Mouse (Mus musculus) liver, embryonic 13.5 days (tissue): ENCODE results near the gene Duoxa2. TPM values are rescaled to one million over a fixed set of nuclear protein-coding genes. Genes with fewer than 3 reads are reported as not detected.
"Not testable (repeated sequence)": the region's sequence is repeated elsewhere in the genome, so short reads cannot be mapped to it uniquely, and the experiment has no call there.

Experiments used
- ATAC-seq: fragments of 200-750 bp; cut with Nextera tagmentation; 2 replicates; pipeline ENCODE4 v1.8.0; 2017; ENCODE audit warnings: low read depth, mild to moderate bottlenecking, moderate number of reproducible peaks, moderate library complexity
- DNase-seq: peaks from one replicate; pipeline ENCODE4 v3.0.0; 2022
- H3K27ac ChIP-seq: fragments of 300-500 bp; sonication (generic); 2 replicates; pipeline ENCODE4 v1.5.1; 2015; ENCODE audit warnings: moderate library complexity, mild to moderate bottlenecking, inconsistent platforms
- H3K27me3 ChIP-seq: fragments of 300-500 bp; sonication (generic); 2 replicates; pipeline ENCODE4 v1.6.1; 2015; ENCODE audit warnings: mild to moderate bottlenecking, inconsistent platforms
- H3K36me3 ChIP-seq: fragments of 300-500 bp; sonication (generic); 2 replicates; pipeline ENCODE4 v1.6.1; 2015; ENCODE audit warnings: mild to moderate bottlenecking, inconsistent platforms
- H3K4me1 ChIP-seq: fragments of 300-500 bp; sonication (generic); replicated peaks from 2 replicates; pipeline ENCODE4 v1.6.1; 2015; ENCODE audit warnings: inconsistent platforms
- H3K4me2 ChIP-seq: fragments of 300-500 bp; sonication (generic); 2 replicates; pipeline ENCODE4 v1.6.1; 2015; ENCODE audit warnings: inconsistent platforms, mild to moderate bottlenecking, moderate library complexity
- H3K4me3 ChIP-seq: fragments of 300-500 bp; sonication (generic); replicated peaks from 2 replicates; pipeline ENCODE4 v1.5.1; 2015; ENCODE audit warnings: mild to moderate bottlenecking, inconsistent platforms
- H3K9ac ChIP-seq: fragments of 300-500 bp; sonication (generic); 2 replicates; pipeline ENCODE4 v1.6.1; 2015; ENCODE audit warnings: mild to moderate bottlenecking, inconsistent platforms
- H3K9me3 ChIP-seq: fragments of 300-500 bp; sonication (generic); replicated peaks from 2 replicates; pipeline ENCODE4 v1.6.1; 2016; ENCODE audit warnings: inconsistent platforms
- WGBS: fragments of 180-500 bp; shearing (Covaris S2); methylation state at CpG from one replicate; pipeline ENCODE4 v1.1.7; 2015; ENCODE audit not compliant: insufficient replicate concordance; 5-methylcytosine and 5-hydroxymethylcytosine counted together
- polyA plus RNA-seq: library from polyadenylated mRNA; unstranded; fragments of >200 nt; fragmentation: Nextera tagmentation; extraction: Ambion mirVana; gene quantifications from 2 replicates; pipeline ENCODE4 v1.2.1, GENCODE M21; 2015

Gene Duoxa2
- polyA plus RNA-seq, 1 experiment from 2014 or later: not detected

GRCm38 (mm10) chr2:122337291-122337690 is 38.6 kb downstream of the Duoxa2 start:
- Histone ChIP-seq H3K36me3 (no peaks in the 10 kb centered on the region), H3K27me3 (peaks cover 35% of the 10 kb centered on the region), H3K4me1 (no peaks in the 10 kb centered on the region), H3K9ac (no peak overlapping the region), H3K27ac (no peak overlapping the region), H3K9me3 (no peaks in the 10 kb centered on the region), H3K4me2 (no peak overlapping the region), H3K4me3 (no peak overlapping the region)
- ATAC-seq (0 out of 2 replicates have a peak, but pooled peaks have one; percentile 12), DNase-seq (no peak)
- 53% methylated on average over 21 of the region's 21 CpGs for WGBS

DNA sequence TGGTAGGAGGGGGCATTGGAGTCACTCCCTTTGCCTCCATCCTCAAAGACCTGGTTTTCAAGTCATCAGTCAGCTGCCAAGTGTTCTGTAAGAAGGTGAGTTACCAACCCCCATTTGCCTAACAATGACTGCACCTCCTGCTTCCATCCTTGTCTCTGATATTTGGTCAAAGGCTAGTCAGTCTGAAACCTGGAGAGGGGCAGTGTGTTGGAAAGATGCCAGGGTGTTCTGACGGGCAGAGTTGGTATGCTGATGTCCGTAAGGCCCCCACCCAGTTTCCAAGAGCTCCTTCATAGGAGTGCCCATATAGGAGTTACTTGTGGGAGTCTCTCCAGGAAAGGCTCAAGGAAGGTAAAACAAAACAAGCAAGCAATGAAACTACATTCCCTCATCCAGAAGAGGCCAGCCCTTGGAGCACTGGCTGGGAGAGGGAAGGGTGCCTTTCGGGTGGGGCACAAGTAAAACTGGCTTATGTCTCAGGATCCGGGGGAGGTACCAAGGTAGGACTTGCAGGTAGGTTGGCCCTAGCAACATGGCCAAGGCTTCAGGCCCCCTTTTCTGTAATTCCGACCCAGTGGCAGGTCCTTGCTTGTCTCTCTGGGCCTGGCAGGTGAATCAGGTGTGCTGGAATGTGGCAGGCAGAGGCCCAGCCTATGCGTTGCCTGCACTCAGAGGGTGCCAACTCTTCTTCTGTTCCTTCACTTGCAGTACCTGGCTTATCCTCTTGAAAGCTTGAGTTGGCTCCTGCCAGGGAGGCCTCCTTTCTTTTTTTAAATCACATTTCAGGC is 46.6 kb downstream of the Duoxa2 start:
- Histone ChIP-seq H3K4me1 (peaks cover 25% of the 10 kb centered on the region), H3K27me3 (0 out of 2 replicates have a peak, but pooled peaks cover 15% of the 10 kb centered on the region), H3K4me2 (no peak overlapping the region), H3K9me3 (no peaks in the 10 kb centered on the region), H3K4me3 (no peak overlapping the region), H3K27ac (no peak overlapping the region), H3K36me3 (no peaks in the 10 kb centered on the region), H3K9ac (no peak overlapping the region)
- ATAC-seq (no peak), DNase-seq (no peak)
- WGBS: 67% methylated on average over 6 of the region's 6 CpGs

DNA sequence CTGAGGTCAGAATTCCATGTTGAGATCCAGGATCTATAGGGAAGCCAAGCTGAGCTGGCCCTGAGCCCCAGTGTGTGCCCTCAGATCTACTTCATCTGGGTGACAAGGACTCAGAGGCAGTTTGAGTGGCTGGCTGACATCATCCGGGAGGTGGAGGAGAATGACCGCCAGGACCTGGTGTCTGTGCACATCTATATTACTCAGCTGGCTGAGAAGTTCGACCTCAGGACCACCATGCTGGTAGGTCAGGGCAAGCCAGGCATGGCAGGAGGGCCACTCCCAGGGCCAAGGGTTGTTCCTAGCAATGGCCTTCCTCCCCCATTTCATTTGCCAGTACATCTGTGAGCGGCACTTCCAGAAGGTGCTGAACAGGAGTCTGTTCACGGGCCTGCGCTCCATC is 47.5 kb downstream of the Duoxa2 start:
- H3K4me1 ChIP-seq: peaks cover 33% of the 10 kb centered on the region
- H3K27ac ChIP-seq, H3K9me3 ChIP-seq, H3K4me3 ChIP-seq, H3K4me2 ChIP-seq, H3K9ac ChIP-seq, DNase-seq, H3K36me3 ChIP-seq, ATAC-seq: not testable (repeated sequence)
- 84% methylated on average over 6 of the region's 6 CpGs for WGBS
- 0 out of 2 replicates have a peak, but pooled peaks cover 12% of the 10 kb centered on the region for H3K27me3 ChIP-seq

DNA sequence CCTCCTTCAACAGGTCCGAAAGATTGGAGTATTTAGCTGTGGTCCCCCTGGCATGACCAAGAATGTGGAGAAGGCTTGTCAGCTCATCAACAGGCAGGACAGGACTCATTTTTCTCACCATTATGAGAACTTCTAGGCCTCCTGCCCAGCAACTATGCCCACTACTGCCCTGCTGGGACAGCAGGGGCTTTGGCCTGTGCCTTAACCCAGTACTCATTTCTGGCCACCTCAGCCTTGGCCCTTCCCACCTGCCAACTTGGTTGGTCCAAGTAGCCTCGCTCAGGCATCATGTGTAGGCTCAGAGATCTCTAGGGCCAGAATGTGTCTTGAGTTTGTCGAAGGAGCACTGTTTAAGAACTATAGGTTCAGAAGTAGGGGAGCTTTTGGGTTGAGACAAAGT is 48.6 kb downstream of the Duoxa2 start:
- Histone ChIP-seq H3K4me2 (no peak overlapping the region), H3K9me3 (no peaks in the 10 kb centered on the region), H3K4me3 (no peak overlapping the region), H3K27ac (no peak overlapping the region), H3K27me3 (0 out of 2 replicates have a peak, but pooled peaks cover 6% of the 10 kb centered on the region), H3K36me3 (no peaks in the 10 kb centered on the region), H3K4me1 (peaks cover 33% of the 10 kb centered on the region), H3K9ac (no peak overlapping the region)
- DNase-seq (no peak), ATAC-seq (no peak)
- WGBS: 64% methylated on average over 3 of the region's 3 CpGs

DNA sequence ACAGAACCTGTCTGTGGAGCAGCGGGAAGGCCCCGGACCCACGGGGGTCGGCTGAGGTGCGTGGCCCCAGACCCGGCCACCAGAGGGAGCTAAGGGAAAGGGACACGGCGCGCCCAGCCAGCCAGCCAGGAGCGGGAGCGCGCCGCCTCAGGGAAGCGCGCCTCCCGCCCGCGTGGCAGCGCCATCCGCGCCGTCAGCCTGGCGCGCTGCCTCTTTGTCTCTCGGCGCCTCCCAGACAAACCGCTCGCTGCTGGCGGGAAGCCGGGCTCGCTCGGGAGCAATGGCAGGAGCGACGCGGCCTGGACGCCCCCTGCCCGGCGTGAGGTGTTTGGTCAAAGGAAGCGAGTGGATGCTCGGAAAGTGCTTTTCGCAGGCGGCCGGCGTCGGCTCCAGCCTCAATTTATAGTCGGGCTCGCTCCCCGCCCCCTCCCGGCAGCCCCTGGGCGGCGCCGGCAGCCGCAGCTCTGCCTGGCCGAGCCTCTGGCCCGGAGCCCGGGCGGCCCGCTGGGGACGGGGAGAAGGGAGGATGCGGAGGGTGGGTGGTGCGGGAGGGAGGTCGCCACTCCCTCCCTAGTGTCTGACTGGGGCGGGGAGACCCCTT is 49.9 kb downstream of the Duoxa2 start:
- WGBS: under 1% methylated on average over 59 of the region's 63 CpGs
- H3K4me1 ChIP-seq: peaks cover 35% of the 10 kb centered on the region

DNA sequence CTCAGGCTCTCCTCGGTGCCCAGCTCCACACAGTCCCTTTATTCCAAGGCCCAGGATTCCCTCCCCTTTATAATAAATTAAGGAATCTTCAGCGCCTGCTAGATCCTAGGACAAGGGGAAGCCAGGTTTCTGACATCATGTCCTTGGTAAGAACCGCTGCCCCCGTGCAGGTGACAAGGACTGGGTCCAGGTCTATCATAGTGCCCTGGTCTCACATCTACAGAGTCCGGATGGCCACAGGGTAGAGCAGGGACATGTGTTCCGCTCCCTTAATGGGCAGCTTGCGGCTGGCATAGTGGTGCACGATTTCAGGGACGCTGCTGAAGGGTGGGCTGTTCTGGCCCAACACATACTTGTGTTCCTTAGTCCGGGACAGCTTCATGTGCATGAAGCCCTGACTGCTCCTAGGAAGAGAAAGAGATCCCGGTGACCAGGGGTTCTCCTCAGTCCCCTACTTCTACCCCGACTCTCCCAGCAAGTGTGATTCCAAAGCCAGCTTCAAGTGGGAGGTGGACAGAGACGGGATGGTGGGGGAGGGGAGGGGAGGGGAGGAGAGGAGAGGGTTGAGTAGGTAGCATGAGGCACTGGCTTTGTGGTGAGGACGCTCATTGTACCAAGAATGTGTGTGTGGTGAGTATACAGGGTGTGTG is 50.6 kb downstream of the Duoxa2 start:
- 15% methylated on average over 14 of the region's 14 CpGs for WGBS

More for the DNA sequence above, 49.9 kb downstream of the Duoxa2 start:
- peak overlapping the region; percentile 78 for H3K27ac ChIP-seq
- ATAC-seq (peak; percentile 90), DNase-seq (peak; percentile 73)
- peaks cover 3% of the 10 kb centered on the region; the same call in 1 of the 2 replicates for H3K36me3 ChIP-seq
- H3K9me3 ChIP-seq: no peaks in the 10 kb centered on the region
- peak overlapping the region; percentile 82 for H3K9ac ChIP-seq
- peak overlapping the region; percentile 91 for H3K4me2 ChIP-seq
- H3K4me3 ChIP-seq: peak overlapping the region; percentile 73
- H3K27me3 ChIP-seq: 0 out of 2 replicates have a peak, but pooled peaks cover 6% of the 10 kb centered on the region

DNA sequence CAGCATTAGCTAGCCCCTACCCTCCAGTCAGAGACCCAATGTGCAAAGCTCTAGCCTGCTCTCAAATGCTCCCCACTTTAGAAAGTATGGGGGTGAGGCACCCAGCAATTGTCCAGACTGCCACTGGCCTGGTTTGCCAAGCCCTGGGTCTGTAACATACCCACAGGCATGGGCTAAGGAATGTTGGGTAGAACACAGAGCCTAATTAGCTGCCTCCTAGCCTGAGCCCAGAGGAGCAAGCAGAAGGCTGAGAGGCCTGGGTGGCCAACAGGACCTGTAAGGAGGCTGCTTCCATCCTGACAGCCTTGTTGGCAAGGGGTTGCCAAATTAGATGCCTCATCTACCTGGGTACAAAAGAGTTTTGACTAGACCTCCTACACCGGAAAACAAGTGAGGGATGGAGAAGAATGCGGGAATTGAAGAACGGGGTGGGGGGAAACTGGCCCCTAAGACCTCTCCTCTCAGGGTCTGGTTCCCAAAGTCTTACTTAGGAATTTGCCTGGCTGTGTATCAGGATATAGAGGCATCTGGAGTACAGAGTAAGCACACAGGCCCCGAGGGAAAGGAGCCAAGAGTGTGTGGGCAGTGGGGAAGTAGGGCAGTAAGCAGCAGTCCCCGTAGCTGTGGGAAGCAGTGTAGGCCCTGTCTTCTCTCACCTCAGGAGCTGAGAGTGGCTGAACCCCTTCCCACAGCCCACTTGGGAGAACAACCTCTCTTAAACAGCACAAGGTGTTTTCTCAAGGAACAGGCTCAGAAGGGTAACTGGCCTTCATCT is 52.6 kb downstream of the Duoxa2 start:
- H3K9me3 ChIP-seq: no peaks in the 10 kb centered on the region
- DNase-seq (no peak), ATAC-seq (no peak)
- no peak overlapping the region for H3K4me2 ChIP-seq
- 0 out of 2 replicates have a peak, but pooled peaks cover 6% of the 10 kb centered on the region for H3K27me3 ChIP-seq
- H3K36me3 ChIP-seq: peaks cover 18% of the 10 kb centered on the region
- 72% methylated on average over 5 of the region's 5 CpGs for WGBS
- no peak overlapping the region for H3K4me3 ChIP-seq
- H3K27ac ChIP-seq: no peak overlapping the region
- H3K4me1 ChIP-seq: peaks cover 38% of the 10 kb centered on the region
- H3K9ac ChIP-seq: no peak overlapping the region

More for the DNA sequence above, 50.6 kb downstream of the Duoxa2 start:
- Histone ChIP-seq H3K27me3 (0 out of 2 replicates have a peak, but pooled peaks cover 6% of the 10 kb centered on the region), H3K9me3 (no peaks in the 10 kb centered on the region), H3K4me1 (peaks cover 38% of the 10 kb centered on the region), H3K9ac (peak overlapping the region; percentile 82), H3K36me3 (peaks cover 9% of the 10 kb centered on the region; the same call in 1 of the 2 replicates), H3K4me3 (peak overlapping the region; percentile 73), H3K27ac (peak overlapping the region; percentile 78), H3K4me2 (peak overlapping the region; percentile 91)
- no peak for DNase-seq
- peak; percentile 64 for ATAC-seq

GRCm38 (mm10) chr2:122351931-122352329 is 53.2 kb downstream of the Duoxa2 start:
- no peaks in the 10 kb centered on the region for H3K9me3 ChIP-seq
- ATAC-seq: no peak
- peaks cover 24% of the 10 kb centered on the region for H3K36me3 ChIP-seq
- DNase-seq: no peak
- H3K9ac ChIP-seq: no peak overlapping the region
- 0 out of 2 replicates have a peak, but pooled peaks cover 6% of the 10 kb centered on the region for H3K27me3 ChIP-seq
- peaks cover 38% of the 10 kb centered on the region for H3K4me1 ChIP-seq
- 79% methylated on average over 4 of the region's 4 CpGs for WGBS
- no peak overlapping the region for H3K4me3 ChIP-seq
- no peak overlapping the region for H3K27ac ChIP-seq
- H3K4me2 ChIP-seq: no peak overlapping the region
